Mouse (Mus musculus) right cerebral cortex, adult 18-20 months (tissue): ENCODE results near the gene Lfng.

Source experiments
- DNase-seq: peaks from one replicate; pipeline ENCODE4 v3.0.0; 2022; ENCODE audit warnings: mixed read lengths

The Lfng gene

GRCm38 (mm10) chr5:140607001-140607835 is at the start of gene Lfng:
Gene Lfng, plus strand, starts transcription at chr5:140607320.
- peak; percentile 70 for DNase-seq

GRCm38 (mm10) chr5:140562601-140563000 is 44.5 kb upstream of the Lfng start:
- DNase-seq, result no peak

DNA sequence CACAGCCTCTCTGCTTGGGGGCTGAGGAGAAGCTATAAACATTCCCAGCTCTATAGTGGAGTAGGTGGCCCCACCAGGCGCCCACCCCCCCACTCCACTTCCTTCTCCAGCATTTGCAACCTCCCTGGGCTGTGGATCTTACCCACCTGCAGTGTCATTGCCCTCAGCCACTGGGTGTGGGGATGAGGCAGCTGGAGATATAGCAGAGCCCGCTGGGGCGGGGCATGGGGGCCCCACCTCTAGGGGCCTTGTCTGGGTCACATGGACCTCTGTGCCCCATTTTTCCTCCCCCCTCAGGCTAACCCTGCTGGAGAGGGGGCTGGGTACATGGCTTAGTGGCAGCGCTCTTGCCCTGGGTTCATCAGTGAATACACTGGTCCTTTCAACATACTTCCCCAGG is 42.2 kb upstream of the Lfng start, which contains the start of gene Grifin:
Grifin (minus strand) TSS at position 176 of the 400 bp plus-strand sequence.
- no peak for DNase-seq

- DNase-seq, result peak; percentile 28
These were observed 41.7 kb upstream of the Lfng start for GRCm38 (mm10) chr5:140565451-140565850.

GRCm38 (mm10) chr5:140565856-140566255 is 41.3 kb upstream of the Lfng start:
- peak; percentile 37 for DNase-seq

DNA sequence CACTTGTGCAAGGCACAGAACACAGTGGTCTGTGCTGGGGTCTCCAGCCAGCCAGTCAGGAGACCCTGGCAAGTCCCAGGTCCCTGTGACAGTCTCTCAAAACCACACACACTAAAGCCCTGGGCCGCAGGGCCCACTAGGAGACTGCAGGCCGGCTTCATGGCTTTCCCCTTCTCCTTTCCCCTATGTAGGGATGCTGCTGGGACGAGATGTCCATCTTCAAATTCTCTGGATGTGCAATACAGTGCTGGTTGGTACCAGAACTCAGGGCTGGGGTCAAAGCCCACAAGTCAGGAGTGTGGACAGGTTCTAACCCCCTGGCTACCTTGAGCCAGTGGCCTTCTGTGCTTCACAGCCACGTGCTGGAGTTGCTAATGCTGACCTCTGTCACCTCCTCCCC is 40.8 kb upstream of the Lfng start:
- DNase-seq, result no peak

DNA sequence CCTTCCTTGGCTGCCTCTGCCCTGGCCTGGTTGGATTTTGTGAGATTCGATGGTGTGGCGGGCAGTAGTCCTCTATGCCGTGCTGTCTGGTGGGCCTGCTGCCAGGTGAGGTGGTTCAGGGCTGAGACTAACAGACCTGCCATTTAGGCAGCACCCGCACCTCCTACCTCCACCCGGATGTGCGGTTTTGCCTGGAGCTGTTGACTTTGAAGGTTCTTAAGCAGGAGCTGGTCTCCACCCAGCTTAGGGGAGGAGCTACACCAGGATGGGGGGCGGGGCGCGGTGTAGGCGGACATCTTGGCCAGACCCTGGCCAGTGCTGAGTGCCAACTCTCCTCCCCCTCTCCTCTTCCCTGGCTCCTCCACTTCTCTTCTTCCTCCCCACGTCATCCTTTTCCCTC is 39.8 kb upstream of the Lfng start:
- peak; percentile 30 for DNase-seq

DNA sequence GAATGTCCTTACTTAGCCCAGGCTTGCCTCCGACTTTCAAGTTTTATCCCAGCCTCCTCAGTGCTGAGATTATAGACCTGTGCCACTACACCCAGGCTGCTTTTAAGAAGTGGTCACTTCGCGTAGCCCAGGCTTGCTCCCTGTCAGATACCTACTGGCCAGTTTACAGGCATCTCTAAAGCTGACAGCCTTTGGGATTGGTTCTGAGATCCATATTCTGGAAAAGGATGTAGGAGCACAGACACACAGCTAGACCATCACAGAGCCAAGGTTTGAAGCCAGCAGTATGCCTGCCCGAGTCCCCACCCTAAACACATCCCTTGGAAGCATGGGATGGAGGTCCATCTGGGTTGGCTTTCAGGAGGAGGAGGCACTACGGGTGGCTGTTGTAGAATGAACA is 39.4 kb upstream of the Lfng start:
- DNase-seq, result no peak

DNA sequence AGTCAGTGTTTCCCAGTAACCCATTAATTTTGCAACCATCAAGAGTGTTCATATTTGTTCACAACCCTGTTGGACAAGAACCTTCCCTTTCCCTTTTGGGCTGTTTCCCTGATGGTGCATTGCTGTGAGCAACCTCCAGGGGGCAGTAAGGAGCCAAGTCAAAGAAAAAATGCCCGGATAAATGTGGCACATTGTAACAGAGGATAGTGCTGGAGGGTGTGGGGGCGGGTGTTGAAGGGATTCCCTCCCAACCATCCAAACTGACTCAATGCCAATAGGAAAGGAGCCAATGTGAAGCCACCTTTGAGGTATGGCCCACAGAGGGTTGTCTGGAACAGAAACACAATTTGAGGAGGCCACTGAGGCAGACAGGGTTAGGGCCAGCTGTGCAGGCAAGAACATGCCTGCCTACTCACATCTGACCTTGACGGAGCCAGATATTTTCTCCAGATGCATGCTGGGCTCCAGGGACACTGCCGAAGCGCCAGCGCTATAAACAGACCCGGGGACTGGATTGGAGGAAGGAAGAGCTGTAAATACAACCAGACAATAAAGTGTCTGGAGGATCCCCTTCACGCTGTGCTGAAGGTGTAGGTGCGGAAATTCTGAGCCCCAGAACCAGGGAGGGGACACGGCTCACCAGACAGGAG is 38.7 kb upstream of the Lfng start:
- peak; percentile 48 for DNase-seq

GRCm38 (mm10) chr5:140569032-140569595 is 38.0 kb upstream of the Lfng start:
- DNase-seq, result no peak

- DNase-seq, result peak; percentile 38
These were observed 36.8 kb upstream of the Lfng start for GRCm38 (mm10) chr5:140570223-140570870.

- DNase-seq, result no peak
These were observed 35.9 kb upstream of the Lfng start for GRCm38 (mm10) chr5:140571201-140571600.

GRCm38 (mm10) chr5:140571673-140572072 is 35.4 kb upstream of the Lfng start:
- peak; percentile 24 for DNase-seq

DNA sequence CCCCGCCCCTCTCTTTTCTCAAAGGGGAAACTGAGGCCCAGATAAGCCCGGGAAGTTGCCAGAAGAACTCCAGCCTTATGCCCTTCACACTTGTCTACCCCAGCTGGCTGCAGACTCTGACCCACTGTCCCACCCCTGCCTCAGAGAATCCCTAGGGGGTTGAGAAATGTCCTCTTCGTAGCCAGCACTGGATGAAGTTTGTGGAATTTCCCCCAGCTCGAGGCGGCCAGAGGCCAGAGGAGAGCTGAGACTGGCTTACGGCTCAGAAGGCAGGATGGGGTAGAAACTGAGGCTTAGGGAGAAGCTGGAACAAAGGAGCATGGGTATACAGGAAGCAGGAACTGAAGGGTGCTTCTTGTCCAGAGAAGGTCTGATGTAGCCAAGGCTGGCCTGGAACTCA is 34.5 kb upstream of the Lfng start:
- no peak for DNase-seq

- no peak for DNase-seq
These were observed 31.7 kb upstream of the Lfng start for GRCm38 (mm10) chr5:140575381-140575866.

DNA sequence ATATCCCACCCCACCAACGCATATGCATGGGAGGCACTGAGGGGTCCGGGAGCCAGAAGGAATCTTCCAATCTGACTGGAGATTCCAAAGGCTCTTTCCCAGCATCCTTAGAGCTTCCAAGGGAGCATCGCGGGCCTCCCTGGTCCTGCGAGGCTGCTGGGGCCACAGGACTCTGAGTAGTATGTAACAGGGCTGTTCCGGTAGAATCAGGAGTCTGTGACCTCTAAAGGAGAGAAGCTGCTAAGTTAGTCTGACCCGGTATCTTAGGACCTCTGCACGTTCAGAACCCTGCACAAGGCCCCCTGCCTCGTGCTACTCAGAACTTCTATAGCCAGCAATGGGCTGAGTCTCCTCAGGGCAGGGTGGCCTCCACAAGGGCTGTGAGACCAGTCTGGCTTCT is 27.9 kb upstream of the Lfng start:
- no peak for DNase-seq

DNA sequence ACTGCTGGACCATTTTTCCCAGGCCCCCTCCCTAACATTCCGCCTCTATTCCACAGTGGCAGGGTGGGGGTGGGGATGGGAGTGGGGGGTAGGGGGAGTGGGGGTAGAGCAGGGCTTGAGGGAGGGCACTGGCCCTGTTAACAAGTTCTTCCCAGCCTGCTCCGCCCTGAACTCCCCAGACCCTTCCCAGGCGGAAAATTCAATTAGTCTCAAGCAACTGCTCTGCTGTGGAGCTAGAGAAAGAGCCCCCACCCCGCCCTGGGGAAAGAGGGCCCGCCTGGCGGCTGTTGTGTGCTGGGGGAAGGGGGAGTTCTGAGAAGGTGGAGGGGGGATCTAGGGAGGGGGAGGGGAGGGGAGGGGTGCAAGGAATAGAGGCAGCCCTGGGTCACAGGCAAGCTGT is 27.3 kb upstream of the Lfng start:
- DNase-seq, result no peak

GRCm38 (mm10) chr5:140581569-140581968 is 25.6 kb upstream of the Lfng start:
- DNase-seq, result no peak

DNA sequence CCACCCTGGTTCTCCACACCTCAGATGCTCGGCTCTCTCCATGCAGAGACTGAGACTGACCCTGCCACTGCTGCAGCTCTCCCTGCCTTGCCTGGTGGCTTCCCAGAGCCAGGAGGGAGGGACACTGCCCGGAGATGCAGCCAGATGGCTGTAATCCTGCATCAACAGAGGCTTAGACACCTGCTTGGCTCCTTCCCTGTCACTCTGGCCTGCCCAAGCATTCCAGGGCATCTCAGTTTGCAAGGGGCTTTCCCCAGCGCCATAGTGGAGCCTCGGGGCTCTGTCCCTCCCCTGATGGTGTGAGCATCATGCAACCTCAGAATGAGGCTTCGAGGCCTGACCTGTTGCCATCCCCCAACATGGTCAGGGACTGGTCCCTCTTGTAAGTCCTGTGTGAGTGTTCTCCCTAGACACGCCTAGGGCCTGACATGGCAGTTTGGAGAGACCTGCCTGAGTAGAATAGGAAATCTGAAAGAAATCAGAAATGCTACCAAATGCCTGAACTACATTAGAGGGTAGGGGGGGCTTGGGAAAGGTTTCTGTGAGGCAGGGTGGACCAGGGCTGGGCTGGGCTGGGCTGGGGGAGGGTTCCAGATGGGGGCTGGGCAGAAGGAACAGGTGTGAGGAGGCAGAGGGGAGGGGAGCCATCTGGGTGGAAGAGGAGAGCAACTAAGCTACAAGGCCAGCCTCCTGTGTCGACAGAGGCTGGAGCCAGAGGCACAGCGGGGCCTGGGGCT is 24.0 kb upstream of the Lfng start:
- DNase-seq, result no peak

GRCm38 (mm10) chr5:140583732-140584368 is 23.3 kb upstream of the Lfng start:
- DNase-seq, result no peak

GRCm38 (mm10) chr5:140589082-140589774 is 17.9 kb upstream of the Lfng start:
- DNase-seq, result no peak
